Mouse (Mus musculus) thymus, postnatal 10 days (tissue): ENCODE results near the gene Itpripl1.
"Not testable (repeated sequence)": the region's sequence is repeated elsewhere in the genome, so short reads cannot be mapped to it uniquely, and the experiment has no call there.

Source experiments
- DNase-seq, 2 experiments: peaks; one replicate each; pipeline ENCODE4 v3.0.0; 2021; ENCODE audit warnings: low spot score in 2 of 2

Gene Itpripl1

GRCm38 (mm10) chr2:127092000-127092399 lies 51.2 kb downstream of the Itpripl1 start:
- no peak for DNase-seq

- not testable (repeated sequence) for DNase-seq
Measured at GRCm38 (mm10) chr2:127090151-127090550, 53.1 kb downstream of the Itpripl1 start.
